Mouse (Mus musculus): Measurements from ENCODE around the gene Tjp1. TPM values are rescaled to one million over a fixed set of nuclear protein-coding genes. Genes with fewer than 3 reads are reported as not detected.

Gene Tjp1
- total and polyA plus RNA-seq, 2 experiments from 2014 or later = 23.2 to 46.7 TPM

GRCm38 (mm10) chr7:65395891-65396290, 131.7 kb downstream of the Tjp1 start:
- Histone ChIP-seq H3K27me3 (ENCODE audit: insufficient read depth, low read length) (no peaks in the 10 kb centered on the region), H3K9ac (replicated peaks; ENCODE audit: low read length, poor library complexity, severe bottlenecking) (no peak overlapping the region), H3K4me3 (ENCODE audit: low read depth, low read length) (no peak overlapping the region), H3K36me3 (ENCODE audit: insufficient read depth, low read length) (no peaks in the 10 kb centered on the region), H3K27ac (ENCODE audit: low read depth, low read length) (no peak overlapping the region), H3K4me1 (ENCODE audit: insufficient read depth, low read length) (peaks cover 8% of the 10 kb centered on the region; the same call in 1 of the 2 replicates), H3K9me3 (ENCODE audit: low read length) (no peaks in the 10 kb centered on the region), H3K4me2 (ENCODE audit: low read depth, low read length, poor library complexity, severe bottlenecking) (no peak overlapping the region)
- WGBS = 80% methylated on average over 4 of the region's 4 CpGs
- no peak for TF ChIP-seq CTCF (IDR thresholded peaks at IDR 0.05)
- DNase-seq (ENCODE audit: low spot score) (no peak), ATAC-seq (ENCODE audit: low FRiP score) (no peak)

DNA sequence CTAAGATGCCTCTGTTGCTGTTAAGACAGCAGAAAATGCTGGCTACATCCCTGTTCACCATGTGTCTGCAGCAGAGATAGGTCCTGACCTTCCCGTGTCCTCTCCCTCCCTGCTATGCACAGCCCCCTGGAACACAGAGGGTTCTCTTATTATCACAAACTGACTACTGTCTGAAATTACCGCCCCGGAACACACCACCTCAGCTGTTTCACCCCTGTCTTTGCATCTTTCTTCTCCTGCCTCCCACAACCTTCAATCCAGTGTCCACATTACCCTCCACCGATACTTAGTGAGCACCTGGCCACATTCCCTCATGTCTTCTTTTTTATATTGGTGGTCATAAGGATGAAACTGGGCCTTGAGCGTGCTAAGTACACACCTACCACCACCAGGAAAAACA, 132.4 kb downstream of the Tjp1 start:
- WGBS = 66% methylated on average over 5 of the region's 5 CpGs

GRCm38 (mm10) chr7:65394672-65395071, 132.9 kb downstream of the Tjp1 start:
- WGBS = 26% methylated on average over 2 of the region's 2 CpGs
- TF ChIP-seq CTCF (IDR thresholded peaks at IDR 0.05) = no peak

More for the DNA sequence above, 132.4 kb downstream of the Tjp1 start:
- H3K9ac ChIP-seq (replicated peaks; ENCODE audit: low read length, poor library complexity, severe bottlenecking) = no peak overlapping the region
- no peak for TF ChIP-seq CTCF (IDR thresholded peaks at IDR 0.05)
- H3K27ac ChIP-seq (ENCODE audit: low read depth, low read length) = no peak overlapping the region
- H3K4me1 ChIP-seq (ENCODE audit: insufficient read depth, low read length) = peaks cover 8% of the 10 kb centered on the region; the same call in 1 of the 2 replicates
- no peaks in the 10 kb centered on the region for H3K36me3 ChIP-seq (ENCODE audit: insufficient read depth, low read length)
- no peak overlapping the region for H3K4me3 ChIP-seq (ENCODE audit: low read depth, low read length)
- H3K9me3 ChIP-seq (ENCODE audit: low read length) = no peaks in the 10 kb centered on the region
- H3K4me2 ChIP-seq (ENCODE audit: low read depth, low read length, poor library complexity, severe bottlenecking) = no peak overlapping the region
- DNase-seq (ENCODE audit: low spot score) = no peak
- no peaks in the 10 kb centered on the region for H3K27me3 ChIP-seq (ENCODE audit: insufficient read depth, low read length)
- ATAC-seq (ENCODE audit: low FRiP score) = no peak

GRCm38 (mm10) chr7:65393704-65394452, 133.7 kb downstream of the Tjp1 start:
- ATAC-seq (ENCODE audit: low FRiP score) (no peak), DNase-seq (ENCODE audit: low spot score) (no peak)
- Histone ChIP-seq H3K4me1 (ENCODE audit: insufficient read depth, low read length) (peaks cover 8% of the 10 kb centered on the region; the same call in 1 of the 2 replicates), H3K27me3 (ENCODE audit: insufficient read depth, low read length) (no peaks in the 10 kb centered on the region), H3K9ac (replicated peaks; ENCODE audit: low read length, poor library complexity, severe bottlenecking) (peak overlapping the region; percentile 36; the same call in 1 of the 2 replicates), H3K4me2 (ENCODE audit: low read depth, low read length, poor library complexity, severe bottlenecking) (peak overlapping the region; percentile 18; the same call in 1 of the 2 replicates), H3K9me3 (ENCODE audit: low read length) (no peaks in the 10 kb centered on the region), H3K27ac (ENCODE audit: low read depth, low read length) (no peak overlapping the region), H3K36me3 (ENCODE audit: insufficient read depth, low read length) (no peaks in the 10 kb centered on the region), H3K4me3 (ENCODE audit: low read depth, low read length) (no peak overlapping the region)
- TF ChIP-seq CTCF (IDR thresholded peaks at IDR 0.05) = no peak
- 16% methylated on average over 17 of the region's 17 CpGs for WGBS

More at GRCm38 (mm10) chr7:65394672-65395071, 132.9 kb downstream of the Tjp1 start:
- Histone ChIP-seq H3K9ac (replicated peaks; ENCODE audit: low read length, poor library complexity, severe bottlenecking) (no peak overlapping the region), H3K27ac (ENCODE audit: low read depth, low read length) (no peak overlapping the region), H3K4me1 (ENCODE audit: insufficient read depth, low read length) (peaks cover 8% of the 10 kb centered on the region; the same call in 1 of the 2 replicates), H3K4me2 (ENCODE audit: low read depth, low read length, poor library complexity, severe bottlenecking) (no peak overlapping the region), H3K9me3 (ENCODE audit: low read length) (no peaks in the 10 kb centered on the region), H3K36me3 (ENCODE audit: insufficient read depth, low read length) (no peaks in the 10 kb centered on the region), H3K4me3 (ENCODE audit: low read depth, low read length) (no peak overlapping the region), H3K27me3 (ENCODE audit: insufficient read depth, low read length) (no peaks in the 10 kb centered on the region)
- ATAC-seq (ENCODE audit: low FRiP score) (no peak), DNase-seq (ENCODE audit: low spot score) (no peak)

GRCm38 (mm10) chr7:65392986-65393385, 134.6 kb downstream of the Tjp1 start:
- H3K9me3 ChIP-seq (ENCODE audit: low read length) = no peaks in the 10 kb centered on the region
- H3K4me3 ChIP-seq (ENCODE audit: low read depth, low read length) = no peak overlapping the region
- H3K27me3 ChIP-seq (ENCODE audit: insufficient read depth, low read length) = no peaks in the 10 kb centered on the region
- WGBS = 57% methylated on average over 9 of the region's 9 CpGs
- H3K4me1 ChIP-seq (ENCODE audit: insufficient read depth, low read length) = peaks cover 8% of the 10 kb centered on the region; the same call in 1 of the 2 replicates
- ATAC-seq (ENCODE audit: low FRiP score) (no peak), DNase-seq (ENCODE audit: low spot score) (no peak)
- H3K36me3 ChIP-seq (ENCODE audit: insufficient read depth, low read length) = no peaks in the 10 kb centered on the region
- no peak overlapping the region for H3K9ac ChIP-seq (replicated peaks; ENCODE audit: low read length, poor library complexity, severe bottlenecking)
- TF ChIP-seq CTCF (IDR thresholded peaks at IDR 0.05) = no peak
- H3K27ac ChIP-seq (ENCODE audit: low read depth, low read length) = no peak overlapping the region
- no peak overlapping the region for H3K4me2 ChIP-seq (ENCODE audit: low read depth, low read length, poor library complexity, severe bottlenecking)

- no peak for ATAC-seq (ENCODE audit: low FRiP score)
These were observed 138.0 kb downstream of the Tjp1 start for GRCm38 (mm10) chr7:65389539-65389938.

More at GRCm38 (mm10) chr7:65389539-65389938, 138.0 kb downstream of the Tjp1 start:
- Histone ChIP-seq H3K27ac (ENCODE audit: low read depth, low read length) (no peak overlapping the region), H3K4me2 (ENCODE audit: low read depth, low read length, poor library complexity, severe bottlenecking) (no peak overlapping the region), H3K4me3 (ENCODE audit: low read depth, low read length) (no peak overlapping the region), H3K36me3 (ENCODE audit: insufficient read depth, low read length) (no peaks in the 10 kb centered on the region), H3K9ac (replicated peaks; ENCODE audit: low read length, poor library complexity, severe bottlenecking) (no peak overlapping the region), H3K4me1 (ENCODE audit: insufficient read depth, low read length) (peaks cover 8% of the 10 kb centered on the region; the same call in 1 of the 2 replicates), H3K9me3 (ENCODE audit: low read length) (no peaks in the 10 kb centered on the region), H3K27me3 (ENCODE audit: insufficient read depth, low read length) (no peaks in the 10 kb centered on the region)
- WGBS = 95% methylated on average over 7 of the region's 7 CpGs
- DNase-seq (ENCODE audit: low spot score) = no peak
- TF ChIP-seq CTCF (IDR thresholded peaks at IDR 0.05) = no peak
